Mouse (Mus musculus) hindbrain, embryonic 11.5 days (tissue): ENCODE data around the gene Ptprm. TPM values are rescaled to one million over a fixed set of nuclear protein-coding genes. Genes with fewer than 3 reads are reported as not detected.

Source experiments
- ATAC-seq: fragments of 200-750 bp; cut with Nextera tagmentation; 2 replicates; pipeline ENCODE4 v1.8.0; 2017; ENCODE audit warnings: mild to moderate bottlenecking, moderate TSS enrichment, moderate library complexity; ENCODE audit not compliant: low FRiP score
- DNase-seq: peaks from one replicate; pipeline ENCODE4 v3.0.0-alpha.2; 2015; ENCODE audit warnings: low spot score
- H3K27ac ChIP-seq: fragments of 300-500 bp; sonication (generic); 2 replicates; pipeline ENCODE4 v1.5.1; 2014; ENCODE audit warnings: mild to moderate bottlenecking, low read depth, low read length
- H3K27me3 ChIP-seq: fragments of 300-500 bp; sonication (generic); 2 replicates; pipeline ENCODE4 v1.6.1; 2014; ENCODE audit warnings: mild to moderate bottlenecking, low read length, moderate library complexity, mixed read lengths; ENCODE audit not compliant: control insufficient read depth, insufficient read depth
- H3K36me3 ChIP-seq: fragments of 300-500 bp; sonication (generic); 2 replicates; pipeline ENCODE4 v1.6.1; 2014; ENCODE audit warnings: mild to moderate bottlenecking, low read length, moderate library complexity, mixed read lengths; ENCODE audit not compliant: control insufficient read depth, insufficient read depth
- H3K4me1 ChIP-seq: fragments of 300-500 bp; sonication (generic); replicated peaks from 2 replicates; pipeline ENCODE4 v1.6.1; 2014; ENCODE audit warnings: low read length, mixed read lengths; ENCODE audit not compliant: control insufficient read depth, insufficient read depth
- H3K4me2 ChIP-seq: fragments of 300-500 bp; sonication (generic); replicated peaks from 2 replicates; pipeline ENCODE4 v1.6.1; 2014; ENCODE audit warnings: mild to moderate bottlenecking, low read depth, low read length
- H3K4me3 ChIP-seq: fragments of 300-500 bp; sonication (generic); 2 replicates; pipeline ENCODE4 v1.5.1; 2014; ENCODE audit warnings: low read depth, low read length
- H3K9ac ChIP-seq: fragments of 300-500 bp; sonication (generic); 2 replicates; pipeline ENCODE4 v1.6.1; 2014; ENCODE audit warnings: low read depth, low read length
- H3K9me3 ChIP-seq: fragments of 300-500 bp; sonication (generic); 2 replicates; pipeline ENCODE4 v1.6.1; 2016; ENCODE audit warnings: low read length; ENCODE audit not compliant: control insufficient read depth
- WGBS: fragments of 180-500 bp; shearing (Covaris S2); extraction: QIAGEN DNeasy Blood & Tissue Kit; methylation state at CpG from one replicate; pipeline ENCODE4 v1.1.7; 2014; 5-methylcytosine and 5-hydroxymethylcytosine counted together
- polyA plus RNA-seq: library from polyadenylated mRNA; unstranded; fragments of >200 nt; fragmentation: Nextera tagmentation; extraction: Ambion mirVana; gene quantifications from 2 replicates; pipeline ENCODE4 v1.2.1, GENCODE M21; 2014

Ptprm gene
- polyA plus RNA-seq, 1 experiment from 2014 or later = 11.2 TPM

- H3K9ac ChIP-seq = no peak overlapping the region
- H3K9me3 ChIP-seq = no peaks in the 10 kb centered on the region
- no peaks in the 10 kb centered on the region for H3K4me1 ChIP-seq
- H3K27me3 ChIP-seq = no peaks in the 10 kb centered on the region
- H3K4me2 ChIP-seq = no peak overlapping the region
- no peak for DNase-seq
- no peaks in the 10 kb centered on the region for H3K36me3 ChIP-seq
- 90% methylated on average over 6 of the region's 6 CpGs for WGBS
- H3K4me3 ChIP-seq = no peak overlapping the region
- no peak for ATAC-seq
- no peak overlapping the region for H3K27ac ChIP-seq
Measured at GRCm38 (mm10) chr17:66996016-66996415, 358.2 kb downstream of the Ptprm start.

- Histone ChIP-seq H3K4me1 (no peaks in the 10 kb centered on the region), H3K9me3 (no peaks in the 10 kb centered on the region), H3K36me3 (no peaks in the 10 kb centered on the region), H3K27me3 (no peaks in the 10 kb centered on the region), H3K4me2 (no peak overlapping the region), H3K27ac (no peak overlapping the region), H3K9ac (no peak overlapping the region), H3K4me3 (no peak overlapping the region)
- DNase-seq (no peak), ATAC-seq (no peak)
- WGBS = 96% methylated on average over 4 of the region's 4 CpGs
Measured at GRCm38 (mm10) chr17:66991815-66992214, 362.4 kb downstream of the Ptprm start.

- Histone ChIP-seq H3K27me3 (no peaks in the 10 kb centered on the region), H3K9ac (no peak overlapping the region), H3K36me3 (no peaks in the 10 kb centered on the region), H3K4me3 (no peak overlapping the region), H3K9me3 (no peaks in the 10 kb centered on the region), H3K4me2 (no peak overlapping the region), H3K4me1 (no peaks in the 10 kb centered on the region), H3K27ac (no peak overlapping the region)
- 50% methylated on average over 2 of the region's 2 CpGs for WGBS
- no peak for DNase-seq
- no peak for ATAC-seq
Measured at GRCm38 (mm10) chr17:66990761-66991160, 363.5 kb downstream of the Ptprm start.

- H3K4me2 ChIP-seq = no peak overlapping the region
- no peak for ATAC-seq
Measured at GRCm38 (mm10) chr17:66988014-66988413, 366.2 kb downstream of the Ptprm start.

GRCm38 (mm10) chr17:66981649-66982048 is 372.6 kb downstream of the Ptprm start:
- ATAC-seq (no peak), DNase-seq (no peak)
- 88% methylated on average over 2 of the region's 2 CpGs for WGBS
- Histone ChIP-seq H3K27ac (no peak overlapping the region), H3K4me3 (no peak overlapping the region), H3K27me3 (no peaks in the 10 kb centered on the region), H3K9ac (no peak overlapping the region), H3K36me3 (no peaks in the 10 kb centered on the region), H3K4me2 (no peak overlapping the region), H3K9me3 (no peaks in the 10 kb centered on the region), H3K4me1 (no peaks in the 10 kb centered on the region)

More at GRCm38 (mm10) chr17:66988014-66988413, 366.2 kb downstream of the Ptprm start:
- Histone ChIP-seq H3K9me3 (no peaks in the 10 kb centered on the region), H3K36me3 (no peaks in the 10 kb centered on the region), H3K9ac (no peak overlapping the region), H3K4me1 (no peaks in the 10 kb centered on the region), H3K27me3 (no peaks in the 10 kb centered on the region), H3K27ac (no peak overlapping the region), H3K4me3 (no peak overlapping the region)
- WGBS = 89% methylated on average over 1 of the region's 1 CpGs
- no peak for DNase-seq

GRCm38 (mm10) chr17:66979971-66980370 is 374.3 kb downstream of the Ptprm start:
- no peak for DNase-seq
- Histone ChIP-seq H3K27me3 (no peaks in the 10 kb centered on the region), H3K9me3 (no peaks in the 10 kb centered on the region), H3K9ac (no peak overlapping the region), H3K4me2 (no peak overlapping the region), H3K27ac (no peak overlapping the region), H3K36me3 (no peaks in the 10 kb centered on the region), H3K4me3 (no peak overlapping the region), H3K4me1 (no peaks in the 10 kb centered on the region)
- 78% methylated on average over 5 of the region's 5 CpGs for WGBS
- no peak for ATAC-seq

GRCm38 (mm10) chr17:66976490-66976889 is 377.8 kb downstream of the Ptprm start:
- H3K27ac ChIP-seq = no peak overlapping the region
- H3K9me3 ChIP-seq = no peaks in the 10 kb centered on the region
- ATAC-seq = no peak
- no peaks in the 10 kb centered on the region for H3K4me1 ChIP-seq
- no peak overlapping the region for H3K4me2 ChIP-seq
- H3K9ac ChIP-seq = no peak overlapping the region
- no peaks in the 10 kb centered on the region for H3K36me3 ChIP-seq
- H3K27me3 ChIP-seq = no peaks in the 10 kb centered on the region
- no peak overlapping the region for H3K4me3 ChIP-seq
- no peak for DNase-seq
- 88% methylated on average over 5 of the region's 5 CpGs for WGBS

GRCm38 (mm10) chr17:66972976-66973375 is 381.3 kb downstream of the Ptprm start:
- H3K4me3 ChIP-seq = no peak overlapping the region
- WGBS = 85% methylated on average over 3 of the region's 3 CpGs
- no peaks in the 10 kb centered on the region for H3K27me3 ChIP-seq
- no peak overlapping the region for H3K9ac ChIP-seq
- H3K9me3 ChIP-seq = no peaks in the 10 kb centered on the region
- no peaks in the 10 kb centered on the region for H3K36me3 ChIP-seq
- DNase-seq = no peak
- no peak for ATAC-seq
- H3K4me2 ChIP-seq = no peak overlapping the region
- no peaks in the 10 kb centered on the region for H3K4me1 ChIP-seq
- no peak overlapping the region for H3K27ac ChIP-seq

- no peak overlapping the region for H3K4me2 ChIP-seq
- 61% methylated on average over 5 of the region's 5 CpGs for WGBS
- DNase-seq (no peak), ATAC-seq (no peak)
- H3K4me3 ChIP-seq = no peak overlapping the region
- H3K4me1 ChIP-seq = no peaks in the 10 kb centered on the region
- no peak overlapping the region for H3K27ac ChIP-seq
- H3K27me3 ChIP-seq = no peaks in the 10 kb centered on the region
- no peaks in the 10 kb centered on the region for H3K36me3 ChIP-seq
- H3K9ac ChIP-seq = no peak overlapping the region
- no peaks in the 10 kb centered on the region for H3K9me3 ChIP-seq
Measured at GRCm38 (mm10) chr17:66960986-66961385, 393.3 kb downstream of the Ptprm start.
